8 mouse cellular contexts compared by ENCODE assay signal in genomic region chr4:123917548-123918140, GRCm38 (mm10). TPM values are rescaled to one million over a fixed set of nuclear protein-coding genes. Genes with fewer than 3 reads are reported as not detected.
DNase-seq lines count a peak whose midpoint lies in the region; ATAC-seq lines count a peak whose summit lies in the region.

Gene 4930535I16Rik (minus strand): TSS chr4:123918022.

- WGBS in neural tube, embryonic 11.5 days, result 0% methylated on average over 47 of the region's 63 CpGs
- WGBS in forebrain, embryonic 16.5 days, result under 1% methylated on average over 52 of the region's 63 CpGs
- WGBS in intestine, embryonic 15.5 days, result under 1% methylated on average over 61 of the region's 63 CpGs
- WGBS in lung, embryonic 16.5 days, result 0% methylated on average over 51 of the region's 63 CpGs

- H3K27me3 ChIP-seq in neural tube, embryonic 11.5 days (ENCODE audit: control insufficient read depth, insufficient read depth, low read length), result no peaks in the 10 kb centered on the region
- H3K27me3 ChIP-seq in forebrain, embryonic 16.5 days (replicated peaks; ENCODE audit: control insufficient read depth, insufficient read depth, low read length), result no peaks in the 10 kb centered on the region
- H3K27me3 ChIP-seq in intestine, embryonic 15.5 days (replicated peaks), result no peaks in the 10 kb centered on the region
- no peaks in the 10 kb centered on the region for H3K27me3 ChIP-seq in lung, embryonic 16.5 days (ENCODE audit: control insufficient read depth, insufficient read depth, low read depth, low read length)

- H3K4me2 ChIP-seq in neural tube, embryonic 11.5 days (ENCODE audit: low read depth), result peak within 1 kb of the TSS; percentile 91
- peak within 1 kb of the TSS; percentile 93 for H3K4me2 ChIP-seq in forebrain, embryonic 16.5 days (ENCODE audit: low read length)
- H3K4me2 ChIP-seq in intestine, embryonic 15.5 days (replicated peaks), result peak within 1 kb of the TSS; percentile 77
- H3K4me2 ChIP-seq in lung, embryonic 16.5 days (ENCODE audit: low read depth, low read length), result peak within 1 kb of the TSS; percentile 87

- H3K4me1 ChIP-seq in neural tube, embryonic 11.5 days (ENCODE audit: control insufficient read depth, insufficient read depth, low read length), result peaks cover 14% of the 10 kb centered on the region
- peaks cover 20% of the 10 kb centered on the region for H3K4me1 ChIP-seq in forebrain, embryonic 16.5 days (replicated peaks; ENCODE audit: control insufficient read depth, insufficient read depth, low read length)
- H3K4me1 ChIP-seq in intestine, embryonic 15.5 days (replicated peaks), result peaks cover 14% of the 10 kb centered on the region
- H3K4me1 ChIP-seq in lung, embryonic 16.5 days (replicated peaks; ENCODE audit: control insufficient read depth, insufficient read depth, low read length), result peaks cover 16% of the 10 kb centered on the region

- peak within 1 kb of the TSS; percentile 87 for H3K9ac ChIP-seq in neural tube, embryonic 11.5 days (ENCODE audit: low read length)
- H3K9ac ChIP-seq in forebrain, embryonic 16.5 days (replicated peaks; ENCODE audit: low read depth, low read length), result peak within 1 kb of the TSS; percentile 97
- peak within 1 kb of the TSS; percentile 97 for H3K9ac ChIP-seq in intestine, embryonic 15.5 days
- peak within 1 kb of the TSS; percentile 98 for H3K9ac ChIP-seq in lung, embryonic 16.5 days (ENCODE audit: low read length)

- no peaks in the 10 kb centered on the region for H3K9me3 ChIP-seq in neural tube, embryonic 11.5 days (ENCODE audit: control insufficient read depth, low read length)
- no peaks in the 10 kb centered on the region for H3K9me3 ChIP-seq in forebrain, embryonic 16.5 days (ENCODE audit: control insufficient read depth, low read length)
- no peaks in the 10 kb centered on the region for H3K9me3 ChIP-seq in intestine, embryonic 15.5 days
- no peaks in the 10 kb centered on the region for H3K9me3 ChIP-seq in lung, embryonic 16.5 days (ENCODE audit: control insufficient read depth, low read length)

- H3K4me3 ChIP-seq in neural tube, embryonic 11.5 days (ENCODE audit: low read depth, low read length), result peak within 1 kb of the TSS; percentile 94
- peak within 1 kb of the TSS; percentile 98 for H3K4me3 ChIP-seq in forebrain, embryonic 16.5 days (replicated peaks; ENCODE audit: low read length)
- H3K4me3 ChIP-seq in intestine, embryonic 15.5 days (replicated peaks), result peak within 1 kb of the TSS; percentile 95
- peak within 1 kb of the TSS; percentile 99 for H3K4me3 ChIP-seq in lung, embryonic 16.5 days (ENCODE audit: low read length)

- H3K36me3 ChIP-seq in neural tube, embryonic 11.5 days (ENCODE audit: control insufficient read depth, insufficient read depth, low read length), result peaks cover 5% of the 10 kb centered on the region; the same call in 1 of the 2 replicates
- H3K36me3 ChIP-seq in forebrain, embryonic 16.5 days (ENCODE audit: control insufficient read depth, insufficient read depth), result peaks cover 5% of the 10 kb centered on the region
- H3K36me3 ChIP-seq in intestine, embryonic 15.5 days, result peaks cover 16% of the 10 kb centered on the region
- H3K36me3 ChIP-seq in lung, embryonic 16.5 days (ENCODE audit: control insufficient read depth, insufficient read depth, low read length), result peaks cover 6% of the 10 kb centered on the region; the same call in 1 of the 2 replicates

- H3K27ac ChIP-seq in neural tube, embryonic 11.5 days (ENCODE audit: low read depth, low read length), result peak within 1 kb of the TSS; percentile 70
- H3K27ac ChIP-seq in forebrain, embryonic 16.5 days (ENCODE audit: low read length), result peak within 1 kb of the TSS; percentile 87
- peak within 1 kb of the TSS; percentile 86 for H3K27ac ChIP-seq in intestine, embryonic 15.5 days
- H3K27ac ChIP-seq in lung, embryonic 16.5 days (ENCODE audit: low read length), result peak within 1 kb of the TSS; percentile 86

- ATAC-seq in neural tube, embryonic 11.5 days (ENCODE audit: insufficient read depth, low FRiP score, low TSS enrichment), result peak; percentile 39
- peak; percentile 31; the same call in 1 of the 2 replicates for ATAC-seq in forebrain, embryonic 16.5 days
- peak; percentile 70 for ATAC-seq in intestine, embryonic 15.5 days
- ATAC-seq in lung, embryonic 16.5 days (ENCODE audit: low read depth), result peak; percentile 56

- DNase-seq in neural tube, embryonic 11.5 days (ENCODE audit: low spot score), result no peak
- DNase-seq in neural tube, embryonic 10.5 days (ENCODE audit: extremely low spot score, low spot score), result no peak
- peak; percentile 77 for DNase-seq in adrenal gland, postnatal 14 days
- peak; percentile 17 to 25 for DNase-seq in spleen, postnatal 14 days (ENCODE audit: low spot score in 2 of 2)
- DNase-seq in layer of hippocampus, adult 18-20 months (ENCODE audit: low spot score in 2 of 2), result no peak

RNA-seq across cellular contexts. Expression of gene 4930535I16Rik, which starts in this region (rescaled TPM):
- not detected in 2 replicates for polyA plus RNA-seq in neural tube, embryonic 11.5 days (2014; fragmentation: Nextera tagmentation; extraction: Ambion mirVana)
- total RNA-seq in adrenal gland, postnatal 14 days (2021), result not detected in 2 replicates
- polyA plus RNA-seq in forebrain, embryonic 16.5 days (2015; fragmentation: Nextera tagmentation; extraction: Ambion mirVana), result not detected in 2 replicates
- polyA plus RNA-seq in intestine, embryonic 15.5 days (2015; fragmentation: Nextera tagmentation; extraction: Ambion mirVana), result not detected in 2 replicates
- polyA plus RNA-seq in lung, embryonic 16.5 days (2015; fragmentation: Nextera tagmentation; extraction: Ambion mirVana), result not detected in 2 replicates
- total RNA-seq in layer of hippocampus, adult 18-20 months (2021), result not detected

Comparison
In these comparisons a context has a peak if more than half of its experiments do, and no peak if none do; other contexts are left out.
1. Peak in ATAC-seq, H3K4me3 ChIP-seq, H3K27ac ChIP-seq, H3K9ac ChIP-seq and H3K4me2 ChIP-seq in neural tube, embryonic 11.5 days; RNA of the gene not detected or under 1 TPM.
2. Peak in DNase-seq in adrenal gland, postnatal 14 days; RNA of the gene not detected or under 1 TPM.
3. Peak in ATAC-seq, H3K4me3 ChIP-seq, H3K27ac ChIP-seq, H3K9ac ChIP-seq and H3K4me2 ChIP-seq in forebrain, embryonic 16.5 days; RNA of the gene not detected or under 1 TPM.
4. Peak in ATAC-seq, H3K4me3 ChIP-seq, H3K27ac ChIP-seq, H3K9ac ChIP-seq and H3K4me2 ChIP-seq in intestine, embryonic 15.5 days; RNA of the gene not detected or under 1 TPM.
5. Peak in ATAC-seq, H3K4me3 ChIP-seq, H3K27ac ChIP-seq, H3K9ac ChIP-seq and H3K4me2 ChIP-seq in lung, embryonic 16.5 days; RNA of the gene not detected or under 1 TPM.
6. DNase-seq: peak in spleen, postnatal 14 days (2 of 2); none in neural tube, embryonic 11.5 days (single experiment), neural tube, embryonic 10.5 days (single experiment) and layer of hippocampus, adult 18-20 months (0 of 2).
7. Peak in every context shown above with its lines, with median percentiles within 50 percentile points of each other: ATAC-seq, H3K27ac ChIP-seq, H3K4me2 ChIP-seq, H3K4me3 ChIP-seq and H3K9ac ChIP-seq.